Mouse (Mus musculus): ENCODE measurements at regions not wholly inside any gene's neighbourhood (a gene's known extent, or its start where the extent isn't known, plus 50 kb on each side); places are given as distances from the start of the nearest gene placed in this dataset.

- peak; percentile 65 for DNase-seq
Measured at GRCm38 (mm10) chr3:100773237-100773636, 52.0 kb upstream of the Vtcn1 start.

DNA sequence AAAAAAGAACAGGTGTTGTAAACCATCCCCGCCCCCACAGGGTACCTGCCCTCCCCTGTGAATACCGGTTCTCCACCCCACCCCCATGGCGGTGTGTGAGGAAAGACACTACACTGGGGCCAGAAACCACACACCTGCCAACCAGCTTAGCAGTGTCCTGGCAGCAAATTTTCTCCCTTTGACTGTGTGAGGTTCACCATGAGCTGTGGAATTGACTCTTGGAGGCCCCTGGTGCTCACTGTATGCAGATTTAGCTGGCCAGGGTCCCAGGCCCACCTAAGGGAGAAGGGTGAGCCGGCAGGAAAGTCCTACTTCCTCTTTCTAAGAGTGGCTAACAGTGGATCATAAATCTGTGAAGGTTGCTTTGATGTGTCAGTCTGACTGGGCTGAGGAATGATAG is 53.9 kb upstream of the Vtcn1 start:
- DNase-seq: no peak

- no peak for DNase-seq
Measured at GRCm38 (mm10) chr3:100770841-100771240, 54.4 kb upstream of the Vtcn1 start.

DNA sequence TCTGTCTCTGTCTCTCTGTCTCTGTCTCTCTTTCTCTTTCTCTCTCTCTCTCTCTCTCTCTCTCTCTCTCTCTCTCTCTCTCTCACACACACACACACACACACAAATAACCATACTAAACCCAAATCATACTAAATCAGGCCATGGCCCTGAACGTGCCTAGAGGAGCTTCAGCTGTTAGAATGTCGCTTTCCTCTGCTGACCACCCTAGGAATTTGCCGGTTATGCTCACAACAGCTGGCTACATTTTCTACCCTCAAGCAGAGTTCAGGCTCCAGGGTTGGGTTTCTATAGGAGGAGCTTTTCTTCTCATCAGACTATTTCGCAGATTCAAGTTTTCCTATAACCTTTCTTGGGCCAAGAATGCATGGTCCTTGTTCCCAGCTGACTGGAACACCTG is 56.1 kb upstream of the Vtcn1 start:
- DNase-seq: no peak

DNA sequence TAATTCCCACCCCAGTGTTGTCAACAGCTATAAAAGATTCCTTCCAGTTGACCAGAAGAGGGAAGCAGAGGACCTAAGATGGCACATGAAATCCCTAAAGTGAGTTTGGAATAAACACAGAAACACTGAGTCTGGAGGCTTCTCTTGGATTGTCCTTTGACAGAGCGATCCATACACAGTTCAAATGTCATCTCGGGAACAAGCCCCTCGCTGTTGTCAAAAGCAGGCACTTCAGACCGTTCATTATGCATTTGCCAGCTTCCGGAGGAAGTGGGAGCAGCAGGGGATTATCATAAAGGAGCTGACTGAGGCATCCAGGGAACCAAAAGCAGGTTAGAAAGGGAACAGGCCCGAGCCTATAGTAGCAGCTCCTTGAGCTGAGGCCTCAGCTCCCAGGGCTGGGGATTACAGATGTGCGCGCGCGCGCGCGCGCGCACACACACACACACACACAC is 57.1 kb upstream of the Vtcn1 start:
- DNase-seq: peak; percentile 36

DNA sequence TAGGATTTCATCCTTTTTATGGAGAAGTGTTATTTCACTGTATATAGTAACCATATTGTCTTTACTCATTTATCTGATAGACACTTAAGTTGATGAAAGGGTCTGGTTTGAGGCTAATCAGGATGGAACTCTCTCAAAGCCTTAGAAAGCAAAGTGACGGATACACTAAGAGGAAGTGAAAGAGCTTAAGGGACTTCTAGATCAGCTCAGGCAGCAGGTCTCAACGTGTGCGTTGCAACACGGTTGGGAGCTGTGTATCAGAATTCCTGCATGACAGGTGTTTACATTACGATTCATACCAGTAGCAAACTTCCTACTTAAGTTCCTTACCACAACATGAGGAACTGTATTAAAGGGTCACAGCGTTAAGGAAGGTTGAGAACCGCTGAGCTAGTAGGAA is 59.9 kb upstream of the Vtcn1 start:
- DNase-seq: no peak

- no peak for DNase-seq
Measured at GRCm38 (mm10) chr3:100762895-100763294, 62.4 kb upstream of the Vtcn1 start.

DNA sequence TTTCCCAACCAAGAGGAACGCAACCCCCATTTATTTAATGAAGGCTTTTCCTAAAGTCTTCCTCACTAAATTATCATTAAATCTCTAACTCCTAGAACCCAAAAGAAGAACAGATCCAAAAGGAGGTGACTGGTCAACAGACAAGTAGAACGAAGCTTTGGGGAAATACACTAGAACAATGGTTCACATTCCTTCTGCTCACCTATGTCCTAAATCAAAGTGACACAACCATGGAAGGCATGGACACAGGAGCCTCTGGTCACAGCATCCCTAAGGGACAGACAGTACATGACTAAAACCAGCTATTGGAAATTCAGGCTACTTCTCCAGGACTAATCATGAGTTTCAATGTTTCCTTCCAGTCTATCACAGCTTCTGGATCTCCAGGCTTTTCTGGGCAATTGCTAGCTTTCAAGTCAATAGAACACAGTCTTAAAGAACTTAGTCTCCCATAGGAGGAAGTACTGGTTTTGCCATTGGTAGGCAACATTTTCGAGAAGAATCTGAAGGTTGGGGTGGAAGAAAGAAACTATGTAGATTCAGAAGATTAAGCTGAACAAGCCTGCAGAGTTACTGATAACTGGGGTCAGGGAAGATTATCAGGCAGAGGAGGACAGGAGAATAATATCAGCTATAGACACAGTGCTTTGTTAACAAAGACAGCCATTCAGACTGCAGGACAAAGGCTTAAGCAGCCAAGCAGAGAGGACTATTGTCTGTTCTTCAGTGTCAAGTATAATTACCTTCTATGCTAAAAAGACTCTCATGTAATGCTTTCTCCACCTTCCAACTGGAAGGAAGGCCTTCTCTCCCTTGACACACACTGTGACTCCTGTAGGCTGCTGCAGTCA is 65.9 kb upstream of the Vtcn1 start:
- DNase-seq: no peak

- no peak for DNase-seq
Measured at GRCm38 (mm10) chr3:100754677-100755076, 69.4 kb upstream of the Man1a2 start.

- DNase-seq: no peak
Measured at GRCm38 (mm10) chr3:100751211-100751610, 65.9 kb upstream of the Man1a2 start.

DNA sequence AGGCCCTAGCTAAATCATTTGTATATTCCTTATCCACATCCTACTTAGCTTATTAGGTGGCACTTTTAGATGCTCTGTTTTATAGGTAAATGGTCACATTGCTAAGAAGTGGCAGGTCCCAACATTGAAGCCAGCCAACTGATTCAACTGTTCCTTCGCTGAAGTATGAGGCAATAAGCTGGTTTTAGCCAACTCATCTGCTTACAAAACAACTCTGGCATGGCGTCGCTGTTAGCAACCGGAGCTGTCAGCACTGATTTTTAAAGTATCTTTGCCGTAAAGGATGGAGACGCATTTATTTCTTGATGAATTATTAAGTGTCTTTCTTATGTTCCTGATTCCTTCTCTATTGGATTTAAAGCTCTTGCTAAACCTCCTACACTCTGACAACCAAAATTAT is 63.4 kb upstream of the Man1a2 start:
- no peak for DNase-seq

- DNase-seq: no peak
Measured at GRCm38 (mm10) chr3:100748309-100748691, 63.0 kb upstream of the Man1a2 start.

DNA sequence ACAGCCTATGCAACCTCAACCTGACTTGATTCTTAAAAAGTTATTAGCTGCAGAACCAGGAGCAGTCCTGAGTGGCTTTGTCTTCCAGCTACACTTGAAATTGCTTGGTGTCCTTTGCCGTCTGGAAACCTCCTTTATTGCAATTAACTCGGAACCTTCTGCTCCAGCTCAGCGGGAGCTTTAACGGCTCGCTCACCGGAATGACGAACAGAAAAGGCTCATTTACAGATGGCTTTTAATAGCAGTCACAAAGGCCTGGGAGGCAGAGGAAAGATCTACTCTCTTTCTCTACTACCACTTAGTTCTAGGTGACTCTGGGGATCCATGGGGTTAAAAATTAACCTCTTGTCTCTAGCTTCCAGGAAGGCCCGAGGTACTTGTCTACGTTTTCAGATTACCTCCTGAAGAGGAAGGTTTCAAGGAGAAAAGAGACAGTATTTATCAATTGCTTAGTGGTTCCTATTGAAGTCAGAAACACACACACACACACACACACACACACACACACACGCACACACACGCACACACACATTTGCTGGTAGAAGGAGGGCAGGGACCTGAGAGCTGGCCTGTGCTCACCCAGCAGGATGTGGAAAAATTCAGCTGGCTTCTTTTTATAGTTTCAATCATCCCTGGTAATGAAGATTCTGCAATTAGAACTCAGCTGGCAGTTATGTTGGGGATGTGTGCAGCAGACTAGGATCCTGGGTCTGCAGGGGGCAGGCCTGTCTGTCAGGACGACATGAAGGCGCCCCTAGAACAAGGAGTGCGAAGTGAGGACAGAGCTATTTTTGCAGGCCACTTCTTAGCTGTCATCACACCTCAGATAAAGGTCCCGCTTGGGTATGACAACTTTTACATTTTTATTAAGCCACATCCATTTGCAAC is 62.4 kb upstream of the Man1a2 start:
- peak; percentile 3 for DNase-seq

DNA sequence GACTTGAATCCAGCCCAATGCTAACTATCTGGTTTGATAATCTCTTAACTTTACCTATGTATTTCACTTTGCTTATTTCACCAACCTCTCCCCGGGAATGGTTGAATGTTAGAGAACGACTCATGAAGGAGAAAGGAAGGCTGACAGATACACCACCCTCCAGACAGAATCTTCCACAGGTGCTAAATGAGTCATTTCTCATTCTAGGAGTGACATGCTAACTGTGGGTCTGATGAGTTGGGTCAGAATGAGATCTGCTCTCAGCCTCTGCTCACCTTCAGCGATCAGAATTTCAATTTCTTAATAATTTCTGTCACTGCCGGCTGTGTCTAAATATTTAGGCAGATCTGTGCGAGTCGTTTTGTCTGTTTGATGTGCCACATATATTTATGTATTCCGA is 52.4 kb upstream of the Man1a2 start:
- no peak for DNase-seq

GRCm38 (mm10) chr3:100736539-100736938 is 51.2 kb upstream of the Man1a2 start:
- DNase-seq: no peak

All from kidney, postnatal 14 days (tissue).